Mouse (Mus musculus) forebrain, embryonic 13.5 days (tissue): ENCODE results near the gene Caskin1. TPM values are rescaled to one million over a fixed set of nuclear protein-coding genes. Genes with fewer than 3 reads are reported as not detected.

Source experiments
- ATAC-seq: fragments of 200-750 bp; cut with Nextera tagmentation; 2 replicates; pipeline ENCODE4 v1.8.0; 2017
- H3K27ac ChIP-seq: fragments of 300-500 bp; sonication (generic); 2 replicates; pipeline ENCODE4 v1.5.1; 2015; ENCODE audit warnings: inconsistent platforms, mild to moderate bottlenecking, moderate library complexity
- H3K27me3 ChIP-seq: fragments of 300-500 bp; sonication (generic); 2 replicates; pipeline ENCODE4 v1.6.1; 2015; ENCODE audit warnings: mild to moderate bottlenecking, inconsistent platforms
- H3K36me3 ChIP-seq: fragments of 300-500 bp; sonication (generic); 2 replicates; pipeline ENCODE4 v1.6.1; 2015; ENCODE audit warnings: mild to moderate bottlenecking, inconsistent platforms; ENCODE audit not compliant: poor library complexity, severe bottlenecking
- H3K4me1 ChIP-seq: fragments of 300-500 bp; sonication (generic); 2 replicates; pipeline ENCODE4 v1.6.1; 2015; ENCODE audit warnings: inconsistent platforms
- H3K4me2 ChIP-seq: fragments of 300-500 bp; sonication (generic); 2 replicates; pipeline ENCODE4 v1.6.1; 2015; ENCODE audit warnings: inconsistent platforms, mild to moderate bottlenecking, moderate library complexity
- H3K4me3 ChIP-seq: fragments of 300-500 bp; sonication (generic); 2 replicates; pipeline ENCODE4 v1.5.1; 2015; ENCODE audit warnings: mild to moderate bottlenecking, inconsistent platforms
- H3K9ac ChIP-seq: fragments of 300-500 bp; sonication (generic); 2 replicates; pipeline ENCODE4 v1.6.1; 2015; ENCODE audit warnings: mild to moderate bottlenecking, inconsistent platforms
- H3K9me3 ChIP-seq: fragments of 300-500 bp; sonication (generic); replicated peaks from 2 replicates; pipeline ENCODE4 v1.6.1; 2016; ENCODE audit warnings: inconsistent platforms
- WGBS: fragments of 180-500 bp; shearing (Covaris S2); methylation state at CpG from one replicate; pipeline ENCODE4 v1.1.7; 2015; 5-methylcytosine and 5-hydroxymethylcytosine counted together
- polyA plus RNA-seq: library from polyadenylated mRNA; unstranded; fragments of >200 nt; fragmentation: Nextera tagmentation; extraction: Ambion mirVana; gene quantifications from 2 replicates; pipeline ENCODE4 v1.2.1, GENCODE M21; 2015

Gene Caskin1
- polyA plus RNA-seq, 1 experiment from 2014 or later: 15.0 TPM

DNA sequence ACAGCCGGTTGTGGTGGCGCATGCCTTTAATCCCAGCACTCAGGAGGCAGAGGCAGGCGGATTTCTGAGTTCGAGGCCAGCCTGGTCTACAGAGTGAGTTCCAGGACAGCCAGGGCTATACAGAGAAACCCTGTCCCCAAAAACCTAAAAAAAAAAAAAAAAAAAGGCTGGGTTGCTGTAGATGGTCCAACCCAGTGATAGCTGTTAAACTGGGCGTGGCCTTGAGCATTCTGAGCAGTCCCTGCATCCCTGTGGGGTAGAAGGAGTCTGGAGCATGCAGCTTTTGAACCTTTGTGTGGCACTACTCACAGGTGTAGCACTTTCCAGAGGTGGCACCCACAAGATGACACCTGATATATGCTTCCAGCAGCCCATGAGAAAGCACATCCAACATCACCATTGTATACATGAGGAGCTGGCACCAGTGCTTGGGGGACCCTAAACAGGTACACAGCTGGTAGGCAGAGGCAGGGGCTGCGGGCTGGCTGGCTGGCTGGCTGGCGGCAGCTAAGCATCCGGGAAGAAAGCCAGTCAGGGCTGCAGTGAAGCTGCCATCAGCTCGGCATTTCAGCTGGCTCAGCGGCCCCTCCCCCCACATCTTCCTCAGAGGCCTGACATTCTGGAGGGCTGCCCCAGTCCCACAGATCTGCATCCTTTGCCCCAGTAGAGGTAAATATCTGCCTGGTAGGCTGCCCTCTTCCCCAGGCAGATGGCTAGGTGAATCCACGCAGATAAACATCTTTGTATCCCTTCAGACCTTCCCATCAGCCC, 3.1 kb upstream of the Caskin1 start:
- no peaks in the 10 kb centered on the region for H3K27me3 ChIP-seq
- H3K4me3 ChIP-seq: no peak overlapping the region
- peak overlapping the region; percentile 41 for H3K27ac ChIP-seq
- H3K9ac ChIP-seq: peak overlapping the region; percentile 38
- H3K4me2 ChIP-seq: no peak overlapping the region
- peak; percentile 9; the same call in 1 of the 2 replicates for ATAC-seq
- no peaks in the 10 kb centered on the region for H3K36me3 ChIP-seq
- 44% methylated on average over 10 of the region's 11 CpGs for WGBS
- H3K4me1 ChIP-seq: peaks cover 30% of the 10 kb centered on the region
- H3K9me3 ChIP-seq: no peaks in the 10 kb centered on the region

GRCm38 (mm10) chr17:24488662-24489264, 362 bp downstream of the Caskin1 start:
- Histone ChIP-seq H3K9ac (peak overlapping the region; percentile 93), H3K27me3 (no peaks in the 10 kb centered on the region), H3K4me2 (peak overlapping the region; percentile 85), H3K36me3 (no peaks in the 10 kb centered on the region), H3K4me3 (peak overlapping the region; percentile 92), H3K4me1 (peaks cover 36% of the 10 kb centered on the region), H3K27ac (peak overlapping the region; percentile 91), H3K9me3 (no peaks in the 10 kb centered on the region)
- peak; percentile 71 for ATAC-seq
- WGBS: under 1% methylated on average over 60 of the region's 81 CpGs

DNA sequence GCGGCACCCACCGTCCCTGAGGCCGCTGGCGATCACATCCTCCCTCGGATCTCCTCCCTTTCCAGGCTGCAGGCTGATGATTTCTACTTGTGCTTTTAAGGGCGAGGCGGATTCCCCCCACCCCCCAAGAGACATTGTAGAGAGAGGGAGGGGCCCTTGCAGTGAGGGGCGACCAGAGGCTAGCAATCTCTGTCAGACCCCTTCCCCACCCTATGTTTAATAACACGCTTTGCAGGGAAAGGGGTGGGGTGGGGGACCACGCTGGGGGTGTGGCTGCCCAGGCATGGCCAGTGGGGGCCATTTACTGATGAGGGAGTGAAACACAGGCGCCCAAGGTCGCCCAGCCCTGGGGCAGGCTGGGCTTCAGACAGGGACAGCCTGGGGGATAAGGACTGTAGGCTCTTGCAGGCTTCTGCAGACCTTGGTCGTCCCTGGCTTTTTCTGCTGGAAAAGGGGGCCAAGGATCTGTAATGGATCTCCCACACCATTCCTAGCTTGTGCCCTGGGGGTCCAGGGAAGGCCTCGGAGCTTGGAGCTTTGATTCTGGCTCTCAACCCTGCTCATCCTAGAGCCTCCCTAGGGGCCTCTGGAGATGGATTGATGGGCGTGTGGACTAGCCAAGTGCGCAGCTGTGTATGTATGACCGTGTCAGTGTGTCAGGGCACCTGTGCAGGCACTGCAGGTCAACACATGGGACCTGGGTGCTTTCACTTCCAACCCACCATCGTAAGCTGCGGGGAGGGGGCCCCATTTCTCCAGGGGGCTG, 1.0 kb downstream of the Caskin1 start:
- Histone ChIP-seq H3K4me2 (peak overlapping the region; percentile 85), H3K36me3 (no peaks in the 10 kb centered on the region), H3K9ac (peak overlapping the region; percentile 93), H3K4me1 (peaks cover 36% of the 10 kb centered on the region), H3K9me3 (no peaks in the 10 kb centered on the region), H3K4me3 (peak overlapping the region; percentile 92), H3K27ac (peak overlapping the region; percentile 91), H3K27me3 (no peaks in the 10 kb centered on the region)
- WGBS: 20% methylated on average over 19 of the region's 19 CpGs
- peak; percentile 25 for ATAC-seq

- H3K9me3 ChIP-seq: no peaks in the 10 kb centered on the region
- H3K27ac ChIP-seq: peak overlapping the region; percentile 2; the same call in 1 of the 2 replicates
- no peak for ATAC-seq
- H3K36me3 ChIP-seq: no peaks in the 10 kb centered on the region
- H3K27me3 ChIP-seq: no peaks in the 10 kb centered on the region
- peak overlapping the region; percentile 85 for H3K4me2 ChIP-seq
- peak overlapping the region; percentile 93 for H3K9ac ChIP-seq
- WGBS: 61% methylated on average over 4 of the region's 4 CpGs
- H3K4me1 ChIP-seq: peaks cover 41% of the 10 kb centered on the region
- H3K4me3 ChIP-seq: peak overlapping the region; percentile 92; the same call in 1 of the 2 replicates
Observed at GRCm38 (mm10) chr17:24490399-24490798, 2.0 kb downstream of the Caskin1 start.

GRCm38 (mm10) chr17:24494627-24495335, 6.4 kb downstream of the Caskin1 start:
- ATAC-seq: no peak
- H3K4me1 ChIP-seq: peaks cover 21% of the 10 kb centered on the region
- H3K4me2 ChIP-seq: no peak overlapping the region
- no peak overlapping the region; the same call in 1 of the 2 replicates for H3K9ac ChIP-seq
- no peak overlapping the region for H3K27ac ChIP-seq
- no peak overlapping the region for H3K4me3 ChIP-seq
- no peaks in the 10 kb centered on the region for H3K27me3 ChIP-seq
- H3K9me3 ChIP-seq: no peaks in the 10 kb centered on the region
- 41% methylated on average over 2 of the region's 2 CpGs for WGBS
- peaks cover 39% of the 10 kb centered on the region for H3K36me3 ChIP-seq

DNA sequence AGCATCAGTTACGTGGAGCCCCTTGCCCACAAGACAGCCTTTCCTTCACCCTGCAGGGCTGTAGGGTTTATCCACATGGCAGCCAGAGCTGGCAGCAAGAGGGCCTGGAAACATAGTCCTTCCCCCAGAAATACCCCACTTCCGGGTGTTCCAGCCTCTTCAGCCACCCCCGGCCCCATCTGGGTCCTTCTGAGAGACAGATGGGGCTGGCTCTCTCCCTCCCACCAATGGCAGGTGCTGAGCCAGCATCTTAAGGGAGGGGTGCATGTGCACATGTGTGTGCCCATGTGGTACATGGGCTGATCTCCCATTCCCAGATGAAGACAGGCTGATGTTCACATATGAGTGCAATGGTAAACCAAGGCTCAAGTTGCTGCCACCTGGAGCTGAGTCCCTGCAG, 7.0 kb downstream of the Caskin1 start:
- ATAC-seq: no peak
- Histone ChIP-seq H3K27ac (no peak overlapping the region), H3K27me3 (no peaks in the 10 kb centered on the region)

GRCm38 (mm10) chr17:24496026-24496425, 7.6 kb downstream of the Caskin1 start:
- H3K27me3 ChIP-seq: no peaks in the 10 kb centered on the region
- H3K4me2 ChIP-seq: no peak overlapping the region
- no peak overlapping the region for H3K4me3 ChIP-seq
- no peaks in the 10 kb centered on the region for H3K9me3 ChIP-seq
- H3K9ac ChIP-seq: no peak overlapping the region
- WGBS: 89% methylated on average over 1 of the region's 1 CpGs
- peaks cover 10% of the 10 kb centered on the region for H3K4me1 ChIP-seq
- H3K36me3 ChIP-seq: peaks cover 50% of the 10 kb centered on the region
- ATAC-seq: no peak
- H3K27ac ChIP-seq: no peak overlapping the region

More for the DNA sequence above, 7.0 kb downstream of the Caskin1 start:
- Histone ChIP-seq H3K4me1 (peaks cover 15% of the 10 kb centered on the region), H3K9me3 (no peaks in the 10 kb centered on the region), H3K36me3 (peaks cover 44% of the 10 kb centered on the region), H3K9ac (no peak overlapping the region), H3K4me2 (no peak overlapping the region), H3K4me3 (no peak overlapping the region)
- 79% methylated on average over 3 of the region's 3 CpGs for WGBS

GRCm38 (mm10) chr17:24502208-24502607, 13.8 kb downstream of the Caskin1 start:
- WGBS: 35% methylated on average over 11 of the region's 11 CpGs
- no peak overlapping the region for H3K4me2 ChIP-seq
- no peaks in the 10 kb centered on the region for H3K27me3 ChIP-seq
- ATAC-seq: no peak
- no peaks in the 10 kb centered on the region for H3K9me3 ChIP-seq
- H3K4me3 ChIP-seq: no peak overlapping the region
- H3K36me3 ChIP-seq: peaks cover 97% of the 10 kb centered on the region
- H3K4me1 ChIP-seq: peaks cover 4% of the 10 kb centered on the region; the same call in 1 of the 2 replicates
- no peak overlapping the region for H3K9ac ChIP-seq
- no peak overlapping the region for H3K27ac ChIP-seq

GRCm38 (mm10) chr17:24504085-24504484, 15.7 kb downstream of the Caskin1 start:
- ATAC-seq: no peak
- Histone ChIP-seq H3K4me3 (no peak overlapping the region), H3K4me2 (no peak overlapping the region), H3K27ac (no peak overlapping the region), H3K9ac (no peak overlapping the region), H3K36me3 (peaks cover 95% of the 10 kb centered on the region), H3K4me1 (peaks cover 4% of the 10 kb centered on the region; the same call in 1 of the 2 replicates), H3K27me3 (no peaks in the 10 kb centered on the region), H3K9me3 (no peaks in the 10 kb centered on the region)
- 94% methylated on average over 10 of the region's 10 CpGs for WGBS

DNA sequence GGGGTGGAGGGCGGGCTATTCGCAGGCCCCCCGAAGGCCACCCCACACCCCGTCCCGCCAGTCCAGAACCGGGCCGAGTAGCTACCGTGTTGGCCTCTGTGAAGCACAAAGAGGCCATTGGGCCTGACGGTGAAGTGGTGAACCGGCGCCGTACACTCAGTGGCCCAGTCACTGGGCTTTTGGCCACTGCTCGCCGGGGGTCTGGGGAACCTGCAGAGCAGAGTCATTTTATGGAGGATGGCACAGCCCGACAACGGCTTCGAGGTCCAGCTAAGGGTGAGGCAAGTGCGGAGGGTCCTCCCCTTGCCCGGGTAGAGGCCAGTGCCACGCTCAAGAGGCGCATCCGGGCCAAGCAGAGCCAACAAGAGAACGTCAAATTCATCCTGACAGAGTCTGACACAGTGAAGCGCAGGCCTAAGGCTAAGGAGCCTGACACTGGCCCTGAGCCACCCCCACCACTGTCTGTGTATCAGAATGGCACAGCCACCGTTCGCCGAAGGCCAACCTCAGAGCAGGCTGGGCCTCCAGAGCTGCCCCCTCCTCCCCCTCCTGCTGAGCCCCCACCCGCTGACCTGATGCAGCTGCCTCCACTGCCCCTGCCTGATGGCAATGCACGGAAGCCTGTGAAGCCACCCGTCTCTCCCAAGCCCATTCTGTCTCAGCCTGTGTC, 17.0 kb downstream of the Caskin1 start:
- 91% methylated on average over 30 of the region's 30 CpGs for WGBS
- H3K9me3 ChIP-seq: no peaks in the 10 kb centered on the region
- H3K27me3 ChIP-seq: no peaks in the 10 kb centered on the region
- no peak for ATAC-seq
- H3K27ac ChIP-seq: no peak overlapping the region
- peaks cover 97% of the 10 kb centered on the region for H3K36me3 ChIP-seq
- no peak overlapping the region for H3K4me3 ChIP-seq
- peaks cover 4% of the 10 kb centered on the region; the same call in 1 of the 2 replicates for H3K4me1 ChIP-seq
- no peak overlapping the region for H3K4me2 ChIP-seq
- no peak overlapping the region for H3K9ac ChIP-seq
